Mouse (Mus musculus): Measurements from ENCODE around the gene Tex52.

Gene Tex52

DNA sequence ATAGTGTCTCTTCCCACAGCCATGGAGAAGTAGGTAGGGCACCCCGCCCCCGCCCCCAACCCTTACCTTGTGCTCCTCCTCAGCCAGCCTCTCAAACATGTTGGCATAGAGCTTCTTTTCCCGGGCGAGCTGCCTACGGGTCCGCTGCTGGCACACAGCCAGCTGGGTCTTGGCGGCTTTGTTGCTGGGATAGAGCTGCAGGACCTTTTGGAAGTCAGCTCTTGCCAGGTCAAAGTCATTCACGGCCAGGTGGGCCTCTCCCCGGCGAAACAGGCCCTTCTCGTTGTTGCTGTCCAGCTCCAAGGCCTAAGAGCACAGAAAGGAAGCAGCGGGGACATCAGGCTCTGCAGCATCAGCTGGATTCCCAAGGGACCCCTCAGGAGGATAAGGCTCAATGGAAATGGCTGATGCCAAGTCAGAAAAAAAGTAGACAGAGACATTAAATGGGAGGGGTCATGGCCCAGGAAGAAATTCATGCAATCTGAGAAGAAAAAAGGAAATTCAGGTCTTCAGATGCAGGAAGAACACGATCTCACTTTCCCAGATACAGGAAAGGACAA is 57.2 kb downstream of the Tex52 start:
- peak; percentile 85 for DNase-seq

DNA sequence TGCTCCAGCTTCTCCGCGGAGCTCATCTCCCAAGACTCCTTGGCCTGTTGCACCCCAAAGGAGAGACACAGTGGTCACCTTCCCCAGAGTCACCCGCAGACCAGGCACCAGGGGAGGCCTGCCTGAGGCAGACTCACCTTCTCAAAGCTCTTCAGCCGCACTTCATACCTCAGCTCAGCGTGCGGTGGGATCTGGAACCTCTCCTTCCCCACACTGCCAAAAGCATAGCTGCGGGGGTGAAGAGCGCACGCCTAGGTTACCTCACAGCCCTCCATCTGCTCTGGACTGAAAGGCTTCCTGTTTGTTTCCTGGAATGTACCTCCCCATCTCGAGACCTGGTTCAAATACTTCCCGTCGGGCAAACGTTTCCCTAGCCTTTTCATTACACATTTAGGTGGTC is 58.3 kb downstream of the Tex52 start:
- peak; percentile 79 for DNase-seq
